Mouse (Mus musculus) liver, postnatal 0 days (tissue): ENCODE data around the gene Tbx5.

Source experiments
- CTCF ChIP-seq: sonication (generic); IDR thresholded peaks from 2 replicates; pipeline ENCODE4 v1.5.1; 2016; ENCODE audit warnings: antibody characterized with exemption, low read depth
- EP300 ChIP-seq: IDR thresholded peaks from 2 replicates; pipeline ENCODE4 v1.6.1; 2016; ENCODE audit warnings: antibody characterized with exemption, low read depth, mild to moderate bottlenecking

DNA sequence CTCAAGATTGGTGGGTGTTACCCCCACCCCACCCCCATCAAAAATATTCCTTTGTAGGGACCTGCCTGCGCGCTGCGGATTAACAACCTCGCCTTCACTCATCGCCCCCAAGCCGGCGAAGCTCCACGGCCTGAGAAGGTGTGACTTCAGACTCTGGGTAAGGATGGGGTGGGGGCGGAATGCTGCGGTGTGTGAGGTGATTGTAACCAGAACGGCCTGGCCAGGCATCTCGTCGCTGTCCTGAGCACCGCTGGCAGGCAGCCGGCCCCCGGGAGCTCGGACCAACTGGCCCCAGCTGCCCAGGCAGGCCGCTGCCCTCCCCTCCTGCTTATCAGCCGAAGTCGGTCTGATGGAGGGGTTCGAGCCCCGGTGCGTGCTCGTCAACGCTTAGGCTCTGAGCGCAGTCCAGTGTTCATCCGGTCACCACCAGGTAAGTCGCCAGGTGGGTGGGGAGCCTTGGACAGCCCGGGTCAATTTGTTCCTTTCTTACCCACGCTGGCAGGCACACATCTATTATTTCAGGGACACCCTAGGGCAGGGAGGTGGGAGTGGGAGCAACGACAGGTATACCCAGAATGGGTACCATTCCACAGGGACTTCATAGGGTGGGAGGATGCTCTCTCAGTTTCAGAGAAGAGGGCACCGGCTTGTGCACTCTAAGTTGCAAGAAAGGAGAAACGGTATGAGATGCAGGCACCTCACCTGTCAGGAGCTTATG lies 35.9 kb upstream of the Tbx5 start:
- TF ChIP-seq EP300 = no peak
- TF ChIP-seq CTCF = no peak
